Mouse (Mus musculus): ENCODE measurements around the gene Keg1.
A peak's percentile ranks its signal among the peaks of the same experiment; 100 is the strongest.
"Not testable (repeated sequence)": the region's sequence is repeated elsewhere in the genome, so short reads cannot be mapped to it uniquely, and the experiment has no call there.

Gene Keg1

DNA sequence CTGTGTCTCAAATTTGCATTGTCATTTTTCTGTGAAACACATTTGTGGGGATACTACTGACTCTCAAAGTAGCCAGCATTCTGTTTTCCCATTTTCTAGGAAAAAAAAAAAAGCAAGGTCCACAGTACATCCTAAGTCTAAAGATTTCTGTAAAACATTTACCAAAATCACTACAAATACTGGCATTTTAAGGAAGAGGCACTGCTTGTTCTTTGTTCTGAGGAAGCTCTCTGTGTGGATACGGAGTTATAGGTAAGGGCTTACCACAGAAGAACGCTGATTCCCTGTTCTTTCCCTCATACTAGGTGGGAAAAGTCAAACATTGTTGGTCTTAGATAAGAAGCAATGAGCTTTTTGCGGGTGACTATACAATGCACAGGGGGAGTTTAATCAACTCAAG lies at the start of gene Keg1:
TSS of gene Keg1 (plus strand) at position 197 of the 400 bp plus-strand sequence.
- no peak for DNase-seq (ENCODE audit: low read depth)

GRCm38 (mm10) chr19:12649511-12649910 lies 46.1 kb upstream of the Keg1 start:
- DNase-seq (ENCODE audit: low read depth) = no peak

GRCm38 (mm10) chr19:12666156-12666555 lies 29.4 kb upstream of the Keg1 start:
- DNase-seq (ENCODE audit: low read depth) = no peak

DNA sequence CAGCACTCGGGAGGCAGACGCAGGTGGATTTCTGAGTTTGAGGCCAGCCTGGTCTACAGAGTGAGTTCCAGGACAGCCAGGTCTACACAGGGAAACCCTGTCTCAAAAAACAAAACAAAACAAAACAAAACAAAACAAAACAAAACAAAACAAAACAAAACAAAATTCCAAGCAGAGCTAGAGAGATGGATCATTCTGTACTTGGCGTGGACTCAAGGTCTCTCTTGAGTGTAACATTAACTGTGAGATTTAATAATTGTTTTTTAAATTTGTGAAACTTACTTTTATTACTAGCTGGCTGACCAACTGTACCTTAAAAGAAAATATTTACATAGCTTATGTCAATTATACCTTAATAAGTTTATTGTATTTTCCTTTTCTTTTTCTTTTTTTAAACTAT lies 27.0 kb upstream of the Keg1 start:
- DNase-seq (ENCODE audit: low read depth) = not testable (repeated sequence)

DNA sequence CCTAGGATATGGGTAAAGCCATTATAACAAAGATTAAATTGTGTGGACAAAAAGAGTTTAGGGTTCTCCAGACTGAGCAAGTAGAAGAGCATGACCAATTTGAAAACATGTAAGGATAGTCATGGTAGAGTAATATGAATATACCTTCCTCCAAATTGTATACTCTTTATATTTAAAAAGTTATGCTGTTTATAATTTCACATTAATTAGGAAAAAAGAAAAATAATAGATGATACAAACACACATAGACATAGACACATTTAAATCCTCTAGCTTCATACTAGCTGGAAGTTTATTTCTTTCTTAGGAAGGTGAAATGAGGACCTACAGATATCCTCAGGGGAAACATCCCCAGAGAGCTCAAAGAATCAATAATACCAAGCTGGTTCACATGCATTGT lies 25.4 kb upstream of the Keg1 start, which contains the start of gene Olfr1442:
TSS of gene Olfr1442 (plus strand) at position 301 of the 400 bp plus-strand sequence.
- no peak for DNase-seq (ENCODE audit: low read depth)

- no peak for DNase-seq (ENCODE audit: low read depth)
Measured at GRCm38 (mm10) chr19:12671051-12671450, 24.5 kb upstream of the Keg1 start.

DNA sequence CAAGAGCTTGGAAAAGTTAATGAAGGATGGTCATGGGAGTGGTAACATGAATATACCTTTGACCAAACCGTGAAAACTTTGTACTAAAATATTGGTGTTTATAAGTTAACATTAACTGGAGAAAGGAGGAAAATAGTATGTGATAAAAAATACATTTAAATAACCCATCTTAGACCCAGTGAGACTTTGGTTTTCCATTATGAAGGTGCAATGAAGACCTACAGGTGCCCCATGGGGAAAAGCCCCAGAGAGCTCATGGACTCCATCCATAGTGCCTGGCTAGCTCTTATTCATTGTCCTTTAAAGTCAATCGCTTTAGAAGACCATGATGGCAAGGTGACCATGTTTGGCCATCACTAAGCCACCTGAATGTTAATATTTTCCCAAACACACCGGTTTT lies 17.8 kb upstream of the Keg1 start, which contains the start of gene Olfr1443:
TSS of gene Olfr1443 (plus strand) at position 301 of the 400 bp plus-strand sequence.
- DNase-seq (ENCODE audit: low read depth) = no peak

GRCm38 (mm10) chr19:12684638-12685037 lies 10.9 kb upstream of the Keg1 start:
- DNase-seq (ENCODE audit: low read depth) = no peak

DNA sequence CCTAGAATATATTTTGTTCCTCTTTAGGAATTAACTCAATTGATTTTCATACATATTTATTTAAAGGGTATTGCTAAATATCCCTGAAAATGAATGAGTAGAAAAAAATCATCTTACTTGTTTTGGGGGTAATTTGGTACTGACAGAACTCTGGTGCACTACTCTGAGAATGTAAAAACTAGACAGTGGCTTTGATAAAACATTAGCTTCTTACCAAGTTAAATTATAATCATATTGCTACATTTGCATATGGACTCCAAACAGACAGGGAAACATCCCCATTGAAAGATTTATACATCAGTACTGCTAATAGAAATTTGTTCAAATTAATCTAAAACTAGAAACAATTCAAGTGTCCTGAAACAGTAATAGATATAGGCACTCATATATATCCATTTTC lies 10.4 kb upstream of the Keg1 start:
- no peak for DNase-seq (ENCODE audit: low read depth)

GRCm38 (mm10) chr19:12696221-12696620 lies 635 bp downstream of the Keg1 start:
- DNase-seq (ENCODE audit: low read depth) = no peak

DNA sequence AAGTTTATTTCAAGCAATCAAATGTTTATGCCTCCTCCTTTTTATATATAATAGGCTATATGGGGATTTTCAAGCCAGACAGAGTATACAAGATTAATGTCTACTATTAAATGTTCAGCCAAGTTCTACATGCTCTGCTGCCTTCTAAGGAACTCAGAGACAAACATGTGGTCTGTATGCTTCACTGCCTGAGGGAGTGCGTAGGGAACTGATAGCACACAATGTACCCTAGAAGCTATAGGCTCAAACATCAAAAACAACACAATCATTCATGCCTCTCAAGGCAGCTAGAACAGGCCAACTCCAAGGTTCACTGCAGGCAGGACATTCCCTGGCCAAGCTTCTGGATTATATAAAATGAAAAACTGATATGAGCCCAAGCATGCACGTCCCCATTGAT lies 12.9 kb downstream of the Keg1 start:
- no peak for DNase-seq (ENCODE audit: low read depth)

DNA sequence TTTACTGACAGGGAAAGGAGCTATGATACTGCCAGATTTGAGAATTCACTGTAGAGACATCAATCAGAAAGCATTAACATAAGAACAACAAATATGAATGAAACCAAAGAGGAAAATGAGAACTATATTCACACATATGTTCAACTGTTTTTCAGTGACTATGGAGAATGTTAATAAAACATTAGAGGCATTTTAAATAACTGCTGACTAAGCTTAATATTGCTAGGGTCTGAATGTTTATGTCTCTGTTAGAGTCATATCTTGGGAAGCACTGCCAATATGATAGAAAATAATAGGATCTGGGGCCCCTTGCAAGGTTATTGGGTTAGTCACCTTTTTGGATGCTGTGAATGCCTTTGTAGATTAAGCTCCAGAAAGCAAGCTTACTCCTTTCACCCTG lies 13.4 kb downstream of the Keg1 start:
- DNase-seq (ENCODE audit: low read depth) = no peak

DNA sequence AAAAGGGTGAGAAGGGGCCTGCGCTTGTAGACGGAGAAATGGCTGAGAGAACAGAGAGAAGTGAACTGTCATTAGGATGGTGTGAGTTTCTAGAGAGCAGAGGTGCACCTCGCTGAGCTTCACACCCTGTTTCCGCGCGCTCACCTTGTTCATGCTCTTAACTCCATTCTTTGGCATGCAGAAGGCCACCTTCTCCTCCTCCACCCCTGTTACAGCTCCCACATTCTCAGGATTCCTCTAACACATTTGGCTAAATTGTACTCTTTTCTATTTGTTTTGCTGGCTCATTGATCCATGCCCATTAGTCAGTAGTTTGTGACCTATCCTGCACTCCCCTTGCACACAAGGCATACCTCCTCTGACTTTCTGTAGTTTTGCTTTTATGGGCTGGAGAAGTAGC lies 23.6 kb downstream of the Keg1 start:
- no peak for DNase-seq (ENCODE audit: low read depth)

GRCm38 (mm10) chr19:12720463-12720862 lies 24.9 kb downstream of the Keg1 start:
- DNase-seq (ENCODE audit: low read depth) = no peak

GRCm38 (mm10) chr19:12720919-12721318 lies 25.3 kb downstream of the Keg1 start:
- DNase-seq (ENCODE audit: low read depth) = not testable (repeated sequence)

- not testable (repeated sequence) for DNase-seq (ENCODE audit: low read depth)
Measured at GRCm38 (mm10) chr19:12721596-12721995, 26.0 kb downstream of the Keg1 start.

GRCm38 (mm10) chr19:12722308-12722707 lies 26.7 kb downstream of the Keg1 start:
- DNase-seq (ENCODE audit: low read depth) = peak; percentile 73

DNA sequence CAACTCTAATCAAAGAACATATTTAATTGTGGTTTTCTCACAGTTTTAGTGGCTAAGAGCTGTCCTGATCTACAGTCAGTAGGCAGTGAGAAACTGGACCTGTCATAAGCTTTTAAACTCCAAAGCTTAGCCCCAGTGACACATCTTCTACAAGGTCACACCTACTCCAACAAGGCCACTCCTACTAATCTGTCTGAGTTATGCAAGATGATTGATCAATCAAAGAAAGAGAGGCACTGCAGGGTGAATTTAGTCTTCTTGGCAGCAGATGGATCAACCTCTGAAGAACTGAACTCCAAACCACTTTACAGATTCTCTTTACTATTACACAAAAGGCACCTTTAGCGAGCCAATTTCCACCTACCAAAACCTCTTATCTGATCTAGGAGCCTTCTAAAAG lies 30.3 kb downstream of the Keg1 start:
- no peak for DNase-seq (ENCODE audit: low read depth)

GRCm38 (mm10) chr19:12731036-12731435 lies 35.5 kb downstream of the Keg1 start:
- no peak for DNase-seq (ENCODE audit: low read depth)

DNA sequence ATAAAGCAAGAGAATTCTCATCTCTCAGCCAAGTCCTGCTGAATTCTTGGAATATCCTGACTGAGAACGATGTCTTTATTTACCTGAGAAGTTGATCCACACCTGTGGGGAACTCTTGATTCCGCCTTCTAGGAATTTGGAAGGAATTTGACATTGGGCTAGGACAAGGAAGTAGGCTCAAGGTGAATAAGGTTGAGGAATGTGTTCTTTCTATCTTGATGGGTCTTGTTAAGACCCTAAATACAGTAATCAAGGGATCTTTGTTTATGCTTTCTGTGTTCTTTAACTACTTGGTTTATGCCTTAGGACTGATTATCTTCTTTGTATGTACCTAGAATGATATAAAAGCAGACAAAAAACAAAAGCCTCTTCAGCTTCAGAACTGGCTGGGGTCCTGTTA lies 36.4 kb downstream of the Keg1 start:
- no peak for DNase-seq (ENCODE audit: low read depth)

DNA sequence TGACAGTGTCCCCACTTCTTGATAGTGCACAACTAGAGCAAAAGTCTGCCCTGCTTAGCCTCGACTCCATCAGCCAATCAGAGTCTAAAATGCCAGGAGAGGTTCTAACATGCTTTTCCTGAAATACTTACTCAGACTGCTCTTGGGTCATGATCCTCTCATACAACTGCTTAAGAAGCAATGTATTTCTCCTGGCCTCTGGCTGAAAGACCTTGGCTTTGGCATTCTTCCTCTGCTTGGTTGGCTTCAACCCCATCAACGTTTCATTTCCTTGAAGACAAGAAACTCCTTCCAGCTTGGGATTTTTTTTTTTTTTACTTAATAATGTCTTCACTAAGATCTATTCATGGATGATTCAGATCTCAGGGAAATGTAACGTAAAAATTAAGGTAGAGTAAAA lies 60.7 kb downstream of the Keg1 start:
- peak; percentile 32 for DNase-seq (ENCODE audit: low read depth)

GRCm38 (mm10) chr19:12758936-12759478 lies 63.4 kb downstream of the Keg1 start:
- no peak for DNase-seq (ENCODE audit: low read depth)

GRCm38 (mm10) chr19:12759656-12760055 lies 64.1 kb downstream of the Keg1 start:
- DNase-seq (ENCODE audit: low read depth) = peak; percentile 71

All from NIH3T3 (cell line).